Mouse (Mus musculus): ENCODE measurements around the gene Gabbr2.

The Gabbr2 gene

DNA sequence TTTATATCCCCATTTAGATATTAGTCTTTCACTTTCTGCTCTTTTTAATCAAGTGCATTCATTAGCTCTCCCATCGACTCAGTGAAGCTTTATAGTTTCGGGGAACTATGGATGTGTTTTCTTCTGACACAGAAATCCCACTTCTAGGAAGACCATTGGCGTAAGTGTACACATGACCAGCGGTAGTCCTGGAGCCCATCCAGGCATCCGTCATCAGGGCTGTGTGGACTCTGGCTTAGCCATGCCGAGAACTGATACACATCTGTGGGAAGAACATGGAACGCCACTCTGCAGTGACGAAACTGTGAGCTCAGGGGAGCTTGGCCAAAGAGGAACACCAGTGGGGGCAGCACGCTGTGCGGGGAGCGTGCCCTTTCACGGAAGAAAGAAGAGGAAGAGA is 128.0 kb downstream of the Gabbr2 start:
- no peak for DNase-seq (ENCODE audit: low read depth)

DNA sequence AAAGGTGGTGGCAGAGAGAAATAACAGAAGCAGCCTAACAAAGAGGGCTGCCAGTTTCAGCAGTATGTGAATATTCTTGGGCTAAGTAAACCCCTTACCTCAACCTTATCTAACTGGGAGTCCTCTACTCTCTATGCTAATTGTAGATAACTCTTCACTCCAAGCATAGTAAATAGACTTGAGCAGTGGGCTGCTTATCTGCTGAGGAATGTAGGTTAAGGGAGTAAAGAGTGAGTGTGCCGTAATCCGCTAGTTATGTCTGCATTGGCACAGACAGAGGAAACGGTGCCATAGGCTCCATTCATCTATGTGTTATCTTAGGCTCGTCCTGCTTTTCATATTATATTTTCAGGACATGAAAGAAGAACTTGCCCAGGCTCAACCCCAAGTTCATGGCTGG is 129.0 kb downstream of the Gabbr2 start:
- DNase-seq (ENCODE audit: low read depth): no peak

DNA sequence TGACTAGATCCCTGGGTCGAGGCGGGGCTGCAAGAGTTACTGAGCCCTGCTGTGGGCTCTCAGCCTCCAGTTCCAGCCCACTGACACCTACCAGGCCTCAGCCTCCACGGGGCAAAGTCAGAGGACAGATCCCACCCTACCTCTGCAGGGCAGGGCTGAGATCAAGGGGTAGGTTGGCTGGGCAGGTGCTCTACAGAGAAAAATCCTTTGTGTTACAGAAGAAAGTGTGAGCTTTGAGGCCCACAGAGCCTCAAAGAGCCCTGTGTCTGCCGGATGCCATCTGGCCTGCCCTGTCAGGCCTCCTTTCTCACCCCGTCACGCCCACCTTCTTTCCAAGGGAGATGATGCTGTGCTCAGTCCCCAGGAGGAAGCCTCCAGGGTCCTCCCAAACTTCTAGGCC is 131.1 kb downstream of the Gabbr2 start:
- no peak for DNase-seq (ENCODE audit: low read depth)

DNA sequence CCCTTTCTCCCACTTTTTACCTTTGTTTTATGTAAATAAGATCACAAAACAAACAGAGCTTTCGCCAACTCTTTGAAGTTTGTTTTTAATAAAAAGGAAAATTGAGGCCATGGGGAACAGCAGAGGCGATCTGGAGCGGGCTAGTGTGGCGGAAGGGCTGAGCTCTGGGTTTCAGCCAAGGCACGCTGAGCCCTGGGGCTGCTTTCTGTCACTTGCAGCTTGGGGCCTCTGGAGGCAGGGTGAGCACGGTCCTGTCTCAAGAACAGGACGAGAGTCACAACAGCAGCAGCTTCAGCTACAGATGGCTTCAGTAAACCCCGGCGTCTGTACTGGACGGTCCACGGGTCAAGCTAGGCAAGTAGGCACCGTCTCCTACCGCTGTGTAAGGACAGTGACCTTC is 132.8 kb downstream of the Gabbr2 start:
- DNase-seq (ENCODE audit: low read depth): no peak

DNA sequence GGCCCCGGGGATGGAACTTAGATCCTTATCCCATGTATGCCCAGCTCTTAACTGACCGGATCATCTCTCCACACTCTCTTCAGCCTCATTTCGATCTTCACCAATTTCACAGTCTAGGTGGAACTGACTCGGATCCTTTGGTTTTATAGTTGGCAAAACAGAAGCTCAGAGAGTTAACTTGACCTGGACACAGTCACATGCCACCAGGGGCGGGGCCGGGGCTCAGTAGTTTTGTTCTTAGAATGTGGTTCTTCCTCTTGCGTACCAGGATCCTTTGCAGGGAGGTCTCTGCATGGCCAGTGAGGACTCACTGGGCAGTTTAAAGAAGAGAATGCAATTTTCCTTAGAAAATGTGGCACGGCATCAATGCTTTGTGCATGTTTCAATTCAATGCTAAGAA is 135.5 kb downstream of the Gabbr2 start:
- DNase-seq (ENCODE audit: low read depth): no peak

DNA sequence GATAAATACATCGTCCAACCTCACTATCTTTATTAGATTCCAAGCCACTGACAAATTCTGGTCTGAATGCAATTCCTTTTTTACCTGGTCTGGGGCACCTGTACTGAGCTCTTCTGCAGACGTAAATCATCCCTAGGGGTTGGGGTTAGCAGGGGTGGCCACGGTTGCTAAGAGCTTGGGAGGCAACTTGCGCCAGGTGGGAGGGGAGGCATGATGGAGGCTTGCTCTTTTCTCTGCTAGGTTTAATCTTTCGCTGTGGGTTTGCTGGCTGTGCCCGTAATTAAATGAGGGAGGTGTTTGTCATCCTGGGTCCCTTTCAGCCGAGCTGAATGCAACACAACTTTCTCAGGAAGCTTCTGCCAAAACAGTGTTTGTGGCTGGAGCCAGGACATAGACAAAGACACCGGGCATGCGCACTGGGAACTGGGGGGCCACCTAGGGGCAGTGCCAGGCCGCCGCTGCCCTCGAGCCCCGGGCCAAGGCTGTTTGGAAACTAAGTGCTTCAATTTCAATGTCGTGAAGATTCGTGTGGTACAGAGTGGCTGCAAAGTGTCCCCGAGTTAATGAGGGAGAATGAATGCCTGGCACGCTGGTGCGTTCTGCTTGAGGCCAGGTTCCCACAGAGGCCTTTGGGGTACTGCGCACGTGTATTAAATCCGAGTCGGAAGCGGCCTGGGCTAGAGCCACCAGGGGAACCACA is 136.8 kb downstream of the Gabbr2 start:
- no peak for DNase-seq (ENCODE audit: low read depth)

DNA sequence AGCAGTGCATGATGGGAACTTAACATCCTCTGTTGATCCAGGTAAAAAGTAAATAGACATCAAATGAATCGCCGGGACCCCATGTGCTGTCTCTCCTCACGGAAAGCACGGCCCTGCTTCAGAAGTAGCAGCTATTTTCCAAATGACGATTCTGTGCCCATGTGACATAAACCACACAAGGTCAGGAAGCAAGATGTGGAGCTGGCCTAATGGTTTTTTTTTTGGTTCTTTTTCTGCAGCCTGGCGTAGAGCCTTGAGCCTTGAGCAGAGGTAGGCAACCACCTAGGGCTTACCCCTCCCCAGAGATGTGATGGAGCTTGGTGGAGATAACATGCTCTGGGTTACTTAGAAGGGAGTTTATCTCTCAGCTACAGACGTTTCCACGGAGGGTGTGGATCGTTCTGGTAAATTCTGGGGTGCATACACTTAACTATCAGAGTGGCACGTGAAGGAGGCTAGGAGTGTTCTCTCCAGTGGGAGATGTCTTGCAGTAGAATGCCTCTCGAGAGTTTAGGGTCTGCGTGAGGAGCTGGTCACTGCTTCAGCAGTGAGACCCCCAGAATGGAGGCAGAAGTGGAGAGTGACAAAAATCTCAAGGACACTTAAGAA is 137.7 kb downstream of the Gabbr2 start:
- peak; percentile 89 for DNase-seq (ENCODE audit: low read depth)

DNA sequence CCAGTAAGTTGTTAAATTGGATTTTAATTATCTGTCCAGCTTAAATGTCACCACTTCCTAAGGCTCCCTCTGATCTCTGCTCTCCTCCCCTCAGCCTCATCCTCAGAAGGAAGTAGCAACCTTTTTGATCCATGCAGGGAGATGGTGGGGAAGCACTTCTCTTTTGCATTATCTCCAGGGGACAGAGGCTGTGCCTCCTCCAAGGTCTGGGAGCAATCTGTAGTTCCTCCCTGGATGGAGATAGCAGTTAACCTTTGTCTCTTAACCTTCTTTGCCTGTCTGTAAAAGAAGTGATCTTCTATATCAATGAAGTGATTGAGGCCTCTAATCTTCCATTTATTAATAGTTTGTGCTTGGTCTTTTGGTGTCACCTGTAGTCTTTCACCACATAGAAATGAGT is 143.9 kb downstream of the Gabbr2 start:
- DNase-seq (ENCODE audit: low read depth): no peak

DNA sequence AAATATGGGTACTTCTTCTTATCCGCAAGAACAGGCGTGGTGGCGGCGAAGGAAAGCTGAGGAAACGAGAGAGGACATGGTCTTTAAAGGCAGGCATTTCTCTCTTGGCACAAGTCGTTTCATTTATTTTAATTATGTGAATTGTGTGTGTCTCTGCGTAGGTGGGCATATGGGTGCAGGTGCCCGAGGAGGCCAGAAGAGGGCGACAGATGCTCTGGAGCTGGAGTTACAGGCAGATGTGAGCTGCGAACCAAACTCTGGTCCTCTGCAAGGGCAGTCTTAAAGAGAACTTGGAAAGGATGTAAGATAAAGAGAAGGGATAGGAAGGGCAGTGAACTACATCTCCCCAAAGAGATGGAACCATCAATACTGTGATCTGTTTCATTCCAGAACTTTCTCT is 145.3 kb downstream of the Gabbr2 start:
- DNase-seq (ENCODE audit: low read depth): no peak

DNA sequence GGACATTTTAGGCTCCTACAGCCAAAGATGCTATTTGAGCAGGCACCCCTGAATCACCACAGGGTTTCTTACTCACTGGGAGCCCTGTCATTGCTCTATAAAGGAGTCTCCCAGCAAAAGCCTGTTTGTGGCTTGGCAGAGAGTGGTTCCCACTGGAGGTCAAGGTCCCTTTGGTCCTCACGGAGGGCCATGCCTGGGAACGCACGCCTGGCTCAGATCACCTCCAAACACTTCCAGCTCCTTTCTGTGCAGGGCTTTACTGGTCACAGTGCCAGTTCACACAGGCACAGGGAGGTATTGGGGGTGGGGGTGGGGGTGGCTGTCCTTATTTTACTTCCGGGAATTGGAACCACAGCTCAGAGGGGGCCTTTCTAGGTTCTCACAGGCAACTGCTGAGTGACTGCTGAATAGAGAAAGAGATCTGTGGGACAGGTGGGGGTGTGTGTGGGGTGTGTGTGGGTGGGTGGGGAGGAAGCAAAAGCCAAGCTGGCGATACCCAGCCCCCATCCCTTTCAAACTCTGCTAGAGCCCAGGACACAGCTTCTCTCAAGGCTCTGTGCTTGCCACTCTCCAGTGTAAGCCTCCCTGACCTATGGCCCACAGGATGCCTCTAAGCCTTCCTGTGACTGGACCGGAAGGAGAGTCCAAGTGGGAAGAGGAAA is 146.6 kb downstream of the Gabbr2 start:
- no peak for DNase-seq (ENCODE audit: low read depth)

DNA sequence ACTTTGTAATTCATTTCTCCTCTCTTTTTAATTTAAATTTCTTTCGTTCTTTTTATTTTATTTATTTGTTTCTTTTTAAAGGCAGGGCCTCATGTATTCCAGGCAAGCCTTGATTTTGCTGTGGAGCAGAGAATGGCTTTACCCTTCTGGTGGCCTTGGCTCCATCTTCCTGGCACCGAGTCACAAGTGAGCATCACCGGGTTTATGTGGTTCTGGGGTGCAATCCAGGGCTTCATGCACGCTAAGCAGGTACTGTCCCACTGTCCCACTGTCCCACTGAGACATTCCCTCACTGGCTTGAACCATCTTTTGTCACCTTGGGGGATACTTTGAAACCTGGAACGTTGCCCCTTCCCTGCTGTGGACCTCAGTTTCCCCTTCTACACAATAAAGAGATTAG is 147.1 kb downstream of the Gabbr2 start:
- DNase-seq (ENCODE audit: low read depth): no peak

DNA sequence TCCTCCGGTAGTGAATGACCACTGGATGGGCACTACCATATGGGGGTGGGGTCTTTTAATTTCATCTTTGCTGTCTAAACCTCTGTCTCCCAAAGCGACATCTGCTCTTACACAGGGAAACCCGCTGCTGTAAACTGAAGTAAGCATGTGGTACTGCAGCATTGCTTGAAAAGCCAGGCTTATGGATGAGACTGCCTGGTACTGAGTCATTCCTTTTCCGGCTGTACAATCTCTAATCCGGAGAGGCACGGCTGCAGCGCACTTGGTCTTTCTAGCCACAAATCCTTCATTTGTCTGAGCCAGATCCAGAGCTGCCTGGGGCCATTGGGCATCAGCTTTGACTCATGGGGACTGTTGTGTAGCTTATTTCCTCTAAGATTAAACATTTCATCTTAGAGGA is 149.1 kb downstream of the Gabbr2 start:
- no peak for DNase-seq (ENCODE audit: low read depth)

DNA sequence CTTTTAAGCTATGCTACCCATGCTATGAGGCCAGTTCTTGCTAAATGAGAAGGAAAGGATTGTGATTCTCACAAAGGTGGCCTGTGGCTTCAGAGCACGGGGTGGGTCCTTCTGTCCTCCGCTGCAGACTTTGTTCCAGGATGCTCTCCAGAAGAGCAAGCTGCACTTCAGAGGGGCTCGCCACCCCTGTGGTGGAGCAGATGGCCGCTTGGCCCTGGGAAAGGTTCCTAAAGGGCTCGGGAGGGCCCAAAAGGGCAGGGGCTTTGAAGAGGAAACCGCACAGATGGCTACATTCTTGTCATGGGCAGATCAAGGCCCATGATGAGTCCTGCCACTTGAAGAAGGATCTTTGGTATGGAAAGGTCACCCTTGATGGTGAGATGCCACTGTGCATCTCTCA is 151.5 kb downstream of the Gabbr2 start:
- no peak for DNase-seq (ENCODE audit: low read depth)

DNA sequence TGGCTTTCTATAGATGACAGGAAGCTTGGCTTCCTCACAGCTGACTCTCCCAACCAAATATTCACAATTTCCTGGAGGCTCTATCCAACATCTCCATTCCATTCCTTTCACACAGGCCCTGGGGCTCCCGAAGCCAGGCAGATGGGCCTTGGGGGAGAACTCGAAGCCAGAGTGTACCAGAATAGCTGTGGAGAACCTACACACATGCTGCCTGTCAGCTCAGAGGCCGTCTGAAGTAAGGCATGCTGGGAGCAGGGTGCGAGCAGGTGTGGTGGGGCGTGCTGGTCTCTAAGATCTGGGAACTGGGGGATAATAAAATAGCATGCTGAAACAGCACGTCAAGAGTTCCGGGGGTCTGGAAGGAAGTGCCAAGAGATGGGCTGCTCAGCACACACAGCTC is 154.3 kb downstream of the Gabbr2 start:
- no peak for DNase-seq (ENCODE audit: low read depth)

DNA sequence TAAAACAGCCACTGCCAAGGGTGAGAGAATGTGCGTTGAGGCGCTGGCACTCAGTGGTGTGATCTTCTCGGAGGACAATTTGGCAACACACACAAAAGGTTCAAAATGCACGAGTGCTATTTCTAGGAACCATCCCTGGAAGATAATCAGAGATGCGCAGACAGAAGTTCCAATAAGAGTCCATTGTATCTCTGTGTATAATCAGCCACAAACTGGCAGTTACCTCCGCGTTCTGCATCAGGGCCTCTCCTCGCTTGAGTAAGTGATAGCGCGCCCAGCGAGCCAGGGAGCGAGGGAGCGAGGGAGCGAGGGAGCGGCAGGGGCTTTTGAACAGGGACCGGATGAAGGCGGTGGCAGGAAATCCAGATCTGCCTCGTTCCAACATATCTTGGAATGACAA is 155.6 kb downstream of the Gabbr2 start:
- no peak for DNase-seq (ENCODE audit: low read depth)

DNA sequence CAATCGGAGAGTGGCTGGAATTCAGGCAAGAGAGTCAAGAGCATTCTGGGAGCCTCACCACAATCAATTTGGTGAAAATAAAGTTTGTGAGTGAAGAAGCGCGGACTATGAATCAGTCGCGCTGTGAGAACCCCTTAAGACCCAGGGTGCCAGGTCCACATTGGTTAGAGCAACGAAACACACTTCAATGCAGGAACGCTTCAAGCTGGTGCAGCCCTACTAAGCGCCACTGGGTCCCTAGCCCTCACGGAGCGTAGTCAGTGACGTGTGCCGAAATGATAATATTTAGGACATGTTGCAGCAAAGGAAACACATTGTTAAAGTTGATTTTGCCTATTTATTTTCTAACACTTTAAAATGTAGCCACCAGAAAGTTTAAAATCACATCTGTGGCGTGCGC is 156.6 kb downstream of the Gabbr2 start:
- no peak for DNase-seq (ENCODE audit: low read depth)

DNA sequence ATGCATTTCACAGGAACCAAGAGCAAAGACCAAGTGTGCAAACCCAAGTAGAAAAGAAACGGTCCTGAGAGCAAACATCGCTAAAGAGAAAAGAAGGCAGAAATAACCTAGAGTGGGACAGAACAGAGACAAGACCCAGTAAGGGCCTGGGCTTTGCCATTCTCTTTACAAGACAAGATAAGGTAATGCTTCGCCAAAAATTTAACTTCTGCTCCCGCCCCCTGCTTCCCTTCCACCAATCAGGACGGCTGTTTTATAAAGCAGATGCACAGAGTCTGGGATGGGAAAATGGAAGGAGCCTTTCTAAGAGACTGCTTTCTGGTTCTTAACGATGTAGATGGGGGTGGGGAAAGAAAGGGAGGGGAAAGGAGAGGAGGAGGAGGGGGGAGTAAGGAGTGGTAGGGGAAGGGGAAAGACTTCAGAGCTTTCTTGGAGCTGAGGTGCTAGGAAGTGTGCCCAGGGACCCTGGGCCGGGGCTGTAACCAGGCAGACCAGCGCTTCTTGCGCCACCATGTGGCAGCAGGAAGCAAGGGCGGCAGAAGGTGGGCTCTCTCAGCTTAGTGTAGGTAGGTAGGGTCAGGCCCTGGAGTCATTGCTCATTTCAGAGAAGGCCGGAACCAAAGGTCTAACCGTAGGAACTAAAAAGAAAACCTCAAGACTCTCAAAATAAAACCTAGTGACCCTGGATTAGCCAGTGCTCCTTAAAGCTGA is 158.7 kb downstream of the Gabbr2 start:
- DNase-seq (ENCODE audit: low read depth): no peak

DNA sequence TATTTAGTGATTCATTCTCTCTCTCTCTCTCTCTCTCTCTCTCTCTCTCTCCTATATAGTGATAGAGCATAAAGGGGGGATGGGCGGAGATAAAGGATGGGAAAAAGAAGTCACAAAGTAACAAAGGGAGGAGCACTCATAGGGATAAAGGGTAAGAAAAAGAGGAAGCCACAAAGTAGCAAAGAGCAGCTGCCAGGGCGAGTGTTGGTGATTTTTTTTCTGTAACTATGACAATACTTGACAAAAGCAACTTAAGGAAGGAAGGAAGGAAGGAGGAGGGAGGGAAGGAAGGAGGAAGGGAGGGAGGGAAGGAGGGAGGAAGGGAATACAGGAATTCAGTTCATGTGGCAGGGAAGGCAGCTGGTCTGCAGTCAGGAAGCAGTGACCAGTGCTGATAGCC is 162.0 kb downstream of the Gabbr2 start:
- no peak for DNase-seq (ENCODE audit: low read depth)

DNA sequence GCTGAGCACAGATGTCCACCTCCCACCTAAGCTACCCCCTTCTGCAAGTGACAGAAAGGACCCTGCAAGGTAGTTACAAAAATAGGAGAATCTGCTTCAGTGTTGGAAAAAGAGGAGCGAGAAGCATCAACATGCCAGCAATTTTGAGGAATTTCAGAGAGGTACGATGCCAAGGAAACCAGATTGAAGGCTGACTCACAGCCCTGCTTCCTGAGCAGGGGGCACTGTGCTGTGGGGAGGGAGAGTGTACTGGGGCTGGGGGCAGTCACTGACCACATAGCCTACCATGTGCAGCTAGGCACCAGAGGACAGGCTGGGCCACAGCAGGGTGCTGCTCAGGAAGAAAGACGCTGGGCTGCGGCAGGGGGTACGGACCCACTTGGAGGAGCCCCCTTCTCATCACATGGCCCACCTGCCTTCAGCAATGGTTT is 163.5 kb downstream of the Gabbr2 start:
- no peak for DNase-seq (ENCODE audit: low read depth)

DNA sequence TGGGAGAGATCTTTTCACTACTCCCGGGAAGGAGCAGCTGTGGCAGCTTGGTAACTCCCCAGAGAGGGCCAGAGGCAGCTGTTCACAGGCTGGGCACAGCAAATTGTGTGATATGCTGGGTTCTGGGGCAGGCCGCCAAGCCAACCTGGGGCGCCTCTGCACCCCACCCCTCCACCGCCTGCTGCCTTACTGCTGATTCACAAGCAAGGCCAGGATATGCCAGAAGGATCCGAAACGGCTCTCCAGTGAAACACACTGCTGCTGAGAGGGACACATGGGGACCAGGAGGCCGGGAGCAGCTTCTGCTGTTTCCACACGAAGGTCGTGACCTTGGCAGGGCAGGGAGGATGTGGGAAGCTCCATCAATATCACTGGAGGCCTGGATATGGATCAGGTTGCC is 164.2 kb downstream of the Gabbr2 start:
- no peak for DNase-seq (ENCODE audit: low read depth)

DNA sequence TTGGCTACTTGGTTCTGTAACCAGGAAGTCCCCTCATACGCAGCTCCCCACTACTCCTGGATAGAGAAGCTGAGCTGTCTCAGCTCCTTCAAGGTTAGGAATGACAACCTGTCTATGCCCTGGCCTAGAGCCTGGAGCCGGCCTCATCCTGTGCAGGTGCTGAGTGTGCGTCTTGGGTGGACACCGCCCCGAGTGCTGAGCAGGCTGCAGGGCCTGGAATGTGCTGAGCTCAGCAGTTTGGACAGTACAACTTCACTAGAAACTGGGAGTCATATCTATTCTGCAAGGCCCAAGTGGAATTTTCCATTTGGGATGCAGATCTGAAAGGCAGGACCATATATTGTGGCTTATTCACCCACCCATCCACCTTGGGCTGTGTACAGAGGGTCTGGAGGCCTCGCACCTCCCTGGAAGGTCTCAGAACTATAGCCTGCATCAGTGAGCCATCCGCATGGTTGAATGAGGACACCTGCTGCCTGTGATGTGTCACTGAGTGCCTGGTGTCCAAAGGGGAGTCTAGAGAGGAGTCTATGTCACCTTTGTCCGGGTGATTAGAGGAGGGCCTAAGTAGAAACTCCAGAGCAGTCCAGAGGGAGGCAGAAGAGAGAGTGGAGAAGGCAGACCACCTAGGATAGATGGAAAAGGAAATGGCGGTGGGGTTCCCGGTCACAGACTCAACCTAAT is 165.7 kb downstream of the Gabbr2 start:
- no peak for DNase-seq (ENCODE audit: low read depth)

DNA sequence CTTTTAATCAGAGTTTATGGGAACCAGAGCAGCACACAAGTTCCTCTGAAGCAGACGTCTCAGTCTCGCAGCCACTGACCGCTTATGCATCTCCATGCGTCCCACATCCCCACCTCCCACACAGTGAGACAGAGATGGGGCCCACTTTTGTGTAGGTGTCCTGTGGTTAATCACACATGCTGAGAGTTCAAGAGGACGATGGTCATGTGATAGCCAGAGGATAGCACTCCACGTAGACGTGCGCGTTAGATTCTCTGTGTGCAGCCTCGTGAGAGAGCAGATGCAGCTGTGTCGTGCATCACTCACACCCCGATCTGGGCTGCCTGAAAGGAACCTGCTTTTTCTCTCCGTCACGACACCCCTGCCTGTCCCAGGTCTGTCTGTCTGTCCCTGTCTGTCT is 167.9 kb downstream of the Gabbr2 start:
- no peak for DNase-seq (ENCODE audit: low read depth)

Data from c-Kit-positive CD71-positive TER-119-negative erythroid progenitor cells, embryonic 14.5 days (primary cell).